Mouse (Mus musculus) kidney, embryonic 16.5 days (tissue): ENCODE measurements around the gene Lsm11. TPM values are rescaled to one million over a fixed set of nuclear protein-coding genes. Genes with fewer than 3 reads are reported as not detected.

Experiments
- ATAC-seq: fragments of 200-750 bp; cut with Nextera tagmentation; 2 replicates; pipeline ENCODE4 v1.8.0; 2017; ENCODE audit warnings: moderate TSS enrichment; ENCODE audit not compliant: low FRiP score, low TSS enrichment
- H3K27ac ChIP-seq: fragments of 300-500 bp; sonication (generic); 2 replicates; pipeline ENCODE4 v1.5.1; 2014; ENCODE audit warnings: low read length
- H3K27me3 ChIP-seq: fragments of 300-500 bp; sonication (generic); 2 replicates; pipeline ENCODE4 v1.6.1; 2014; ENCODE audit warnings: low read length, control low read depth, mixed read lengths; ENCODE audit not compliant: insufficient read depth
- H3K36me3 ChIP-seq: fragments of 300-500 bp; sonication (generic); 2 replicates; pipeline ENCODE4 v1.6.1; 2014; ENCODE audit warnings: low read length, control low read depth, mixed read lengths; ENCODE audit not compliant: insufficient read depth
- H3K4me1 ChIP-seq: fragments of 300-500 bp; sonication (generic); 2 replicates; pipeline ENCODE4 v1.6.1; 2014; ENCODE audit warnings: low read length, control low read depth, mixed read lengths; ENCODE audit not compliant: insufficient read depth
- H3K4me2 ChIP-seq: fragments of 300-500 bp; sonication (generic); replicated peaks from 2 replicates; pipeline ENCODE4 v1.6.1; 2014; ENCODE audit warnings: low read depth, low read length
- H3K4me3 ChIP-seq: fragments of 300-500 bp; sonication (generic); 2 replicates; pipeline ENCODE4 v1.5.1; 2014; ENCODE audit warnings: mild to moderate bottlenecking, low read length
- H3K9ac ChIP-seq: fragments of 300-500 bp; sonication (generic); replicated peaks from 2 replicates; pipeline ENCODE4 v1.6.1; 2014; ENCODE audit warnings: low read length
- H3K9me3 ChIP-seq: fragments of 300-500 bp; sonication (generic); 2 replicates; pipeline ENCODE4 v1.6.1; 2016; ENCODE audit warnings: low read length, control low read depth
- WGBS: fragments of 180-500 bp; shearing (Covaris S2); extraction: QIAGEN DNeasy Blood & Tissue Kit; methylation state at CpG from one replicate; pipeline ENCODE4 v1.1.7; 2014; 5-methylcytosine and 5-hydroxymethylcytosine counted together
- polyA plus RNA-seq: library from polyadenylated mRNA; unstranded; fragments of >200 nt; fragmentation: Nextera tagmentation; extraction: Ambion mirVana; gene quantifications from 2 replicates; pipeline ENCODE4 v1.2.1, GENCODE M21; 2015

The Lsm11 gene
- polyA plus RNA-seq, 1 experiment from 2014 or later = 3.9 TPM

- Histone ChIP-seq H3K4me2 (no peak overlapping the region), H3K9ac (no peak overlapping the region), H3K4me1 (no peaks in the 10 kb centered on the region), H3K27ac (no peak overlapping the region), H3K9me3 (no peaks in the 10 kb centered on the region), H3K27me3 (no peaks in the 10 kb centered on the region), H3K36me3 (peaks cover 10% of the 10 kb centered on the region; the same call in 1 of the 2 replicates), H3K4me3 (no peak overlapping the region)
- no peak for ATAC-seq
- 77% methylated on average over 10 of the region's 10 CpGs for WGBS
Observed at GRCm38 (mm10) chr11:45916196-45916595, 28.5 kb downstream of the Lsm11 start.

DNA sequence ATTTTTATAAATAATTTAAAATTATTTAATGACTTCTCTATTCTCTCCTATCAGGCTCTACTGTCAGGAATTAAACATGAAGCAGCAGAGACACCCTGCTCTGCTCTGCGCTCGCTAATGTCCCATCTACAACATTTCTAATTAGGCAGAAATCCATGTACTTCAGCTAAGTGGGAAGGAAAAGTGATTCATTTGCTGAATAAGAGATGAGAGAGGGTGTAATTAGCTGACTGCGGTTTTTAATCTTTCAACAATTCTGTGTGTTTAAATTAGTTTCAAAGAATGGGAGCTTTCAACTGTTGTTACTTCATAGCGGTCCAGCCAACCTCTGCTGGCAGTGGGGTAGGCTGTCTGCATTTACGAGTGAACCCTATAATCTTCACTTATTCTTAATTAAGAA, 34.0 kb downstream of the Lsm11 start:
- Histone ChIP-seq H3K9ac (no peak overlapping the region), H3K27me3 (no peaks in the 10 kb centered on the region), H3K9me3 (no peaks in the 10 kb centered on the region), H3K36me3 (peaks cover 56% of the 10 kb centered on the region), H3K4me3 (no peak overlapping the region), H3K4me2 (no peak overlapping the region), H3K27ac (no peak overlapping the region), H3K4me1 (no peaks in the 10 kb centered on the region)
- ATAC-seq = no peak
- 98% methylated on average over 5 of the region's 5 CpGs for WGBS

DNA sequence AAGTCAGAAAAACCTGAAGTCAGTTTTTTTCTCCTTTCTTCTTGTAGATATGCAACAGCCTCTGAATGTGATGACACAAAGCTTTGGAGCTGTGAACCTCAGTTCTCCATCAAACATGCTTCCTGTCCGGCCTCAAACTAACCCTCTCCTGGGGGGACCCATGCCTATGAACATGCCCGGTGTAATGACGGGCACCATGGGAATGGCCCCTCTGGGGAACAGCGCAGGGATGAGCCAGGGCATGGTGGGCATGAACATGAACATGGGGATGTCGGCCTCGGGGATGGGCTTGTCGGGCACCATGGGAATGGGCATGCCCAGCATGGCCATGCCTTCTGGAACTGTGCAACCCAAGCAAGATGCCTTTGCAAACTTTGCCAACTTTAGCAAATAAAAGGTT, 35.8 kb downstream of the Lsm11 start:
- H3K4me3 ChIP-seq = no peak overlapping the region
- H3K27me3 ChIP-seq = no peaks in the 10 kb centered on the region
- no peak for ATAC-seq
- peaks cover 60% of the 10 kb centered on the region for H3K36me3 ChIP-seq
- WGBS = 98% methylated on average over 7 of the region's 7 CpGs
- H3K9ac ChIP-seq = no peak overlapping the region
- H3K27ac ChIP-seq = no peak overlapping the region
- H3K9me3 ChIP-seq = no peaks in the 10 kb centered on the region
- no peak overlapping the region for H3K4me2 ChIP-seq
- H3K4me1 ChIP-seq = no peaks in the 10 kb centered on the region

DNA sequence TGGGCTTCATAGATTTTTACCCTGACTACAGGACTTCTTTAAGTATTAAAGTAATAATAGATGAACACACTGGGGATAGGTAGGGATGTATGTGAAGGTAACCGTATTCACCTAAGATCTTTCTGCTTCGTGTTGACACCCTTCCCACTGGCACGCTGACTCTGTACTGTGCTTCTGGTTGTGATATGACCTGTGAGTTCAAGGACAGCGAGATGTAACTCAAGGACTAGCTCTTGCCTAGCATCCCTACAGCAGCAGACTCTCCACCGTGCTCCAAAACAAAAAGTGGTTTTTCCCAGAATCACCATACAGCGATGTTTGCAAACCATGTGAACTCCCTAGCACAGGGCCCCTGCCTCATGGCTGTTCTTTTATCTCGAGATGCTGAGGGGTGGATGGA, 36.7 kb downstream of the Lsm11 start:
- H3K4me3 ChIP-seq = no peak overlapping the region
- no peak overlapping the region for H3K27ac ChIP-seq
- no peak for ATAC-seq
- 94% methylated on average over 7 of the region's 7 CpGs for whole genome bisulfite sequencing
- H3K27me3 ChIP-seq = no peaks in the 10 kb centered on the region
- no peak overlapping the region for H3K4me2 ChIP-seq
- H3K9me3 ChIP-seq = no peaks in the 10 kb centered on the region
- no peak overlapping the region for H3K9ac ChIP-seq
- no peaks in the 10 kb centered on the region for H3K4me1 ChIP-seq
- H3K36me3 ChIP-seq = peaks cover 69% of the 10 kb centered on the region

DNA sequence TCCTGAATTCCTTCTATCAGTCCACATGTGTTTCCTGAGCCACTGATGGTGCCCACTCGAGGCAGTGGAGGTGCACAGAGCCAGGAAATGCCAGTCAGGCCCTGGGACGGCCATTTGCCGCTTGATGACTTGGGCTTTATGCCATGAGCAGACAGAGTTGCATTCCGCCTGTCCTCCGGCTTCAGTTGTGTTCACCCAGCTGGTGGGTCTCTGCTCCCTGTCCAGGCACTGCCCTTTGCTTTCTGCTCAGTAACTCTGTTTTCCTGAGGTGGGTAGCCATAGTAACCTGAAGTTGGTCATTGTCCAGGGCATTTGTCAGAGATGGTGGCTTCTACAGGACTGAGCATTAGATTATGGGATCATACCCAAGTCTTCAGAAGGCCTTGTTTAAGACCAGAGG, 37.4 kb downstream of the Lsm11 start:
- no peak overlapping the region for H3K27ac ChIP-seq
- peaks cover 72% of the 10 kb centered on the region for H3K36me3 ChIP-seq
- no peaks in the 10 kb centered on the region for H3K9me3 ChIP-seq
- no peak overlapping the region for H3K9ac ChIP-seq
- no peak for ATAC-seq
- no peak overlapping the region for H3K4me2 ChIP-seq
- WGBS = 73% methylated on average over 5 of the region's 5 CpGs
- no peaks in the 10 kb centered on the region for H3K27me3 ChIP-seq
- no peaks in the 10 kb centered on the region for H3K4me1 ChIP-seq
- no peak overlapping the region for H3K4me3 ChIP-seq

- Histone ChIP-seq H3K4me2 (no peak overlapping the region), H3K27me3 (no peaks in the 10 kb centered on the region), H3K4me3 (no peak overlapping the region), H3K36me3 (peaks cover 66% of the 10 kb centered on the region), H3K4me1 (no peaks in the 10 kb centered on the region), H3K9me3 (no peaks in the 10 kb centered on the region), H3K27ac (no peak overlapping the region), H3K9ac (no peak overlapping the region)
- 91% methylated on average over 8 of the region's 8 CpGs for WGBS
- ATAC-seq = no peak
Observed at GRCm38 (mm10) chr11:45906109-45906786, 38.5 kb downstream of the Lsm11 start.

GRCm38 (mm10) chr11:45900233-45901015, 44.3 kb downstream of the Lsm11 start:
- Histone ChIP-seq H3K4me2 (no peak overlapping the region), H3K36me3 (peaks cover 31% of the 10 kb centered on the region), H3K4me1 (peaks cover 2% of the 10 kb centered on the region; the same call in 1 of the 2 replicates), H3K27ac (peak overlapping the region; percentile 29; the same call in 1 of the 2 replicates), H3K9ac (no peak overlapping the region), H3K4me3 (no peak overlapping the region), H3K9me3 (no peaks in the 10 kb centered on the region), H3K27me3 (no peaks in the 10 kb centered on the region)
- WGBS = 62% methylated on average over 11 of the region's 11 CpGs
- no peak for ATAC-seq

- ATAC-seq = no peak
- H3K36me3 ChIP-seq = peaks cover 41% of the 10 kb centered on the region
- H3K9ac ChIP-seq = no peak overlapping the region
- H3K4me2 ChIP-seq = no peak overlapping the region
- H3K27me3 ChIP-seq = no peaks in the 10 kb centered on the region
- WGBS = 91% methylated on average over 2 of the region's 2 CpGs
- no peak overlapping the region for H3K27ac ChIP-seq
- peaks cover 2% of the 10 kb centered on the region; the same call in 1 of the 2 replicates for H3K4me1 ChIP-seq
- H3K9me3 ChIP-seq = no peaks in the 10 kb centered on the region
- no peak overlapping the region for H3K4me3 ChIP-seq
Observed at GRCm38 (mm10) chr11:45897392-45897791, 47.3 kb downstream of the Lsm11 start.

DNA sequence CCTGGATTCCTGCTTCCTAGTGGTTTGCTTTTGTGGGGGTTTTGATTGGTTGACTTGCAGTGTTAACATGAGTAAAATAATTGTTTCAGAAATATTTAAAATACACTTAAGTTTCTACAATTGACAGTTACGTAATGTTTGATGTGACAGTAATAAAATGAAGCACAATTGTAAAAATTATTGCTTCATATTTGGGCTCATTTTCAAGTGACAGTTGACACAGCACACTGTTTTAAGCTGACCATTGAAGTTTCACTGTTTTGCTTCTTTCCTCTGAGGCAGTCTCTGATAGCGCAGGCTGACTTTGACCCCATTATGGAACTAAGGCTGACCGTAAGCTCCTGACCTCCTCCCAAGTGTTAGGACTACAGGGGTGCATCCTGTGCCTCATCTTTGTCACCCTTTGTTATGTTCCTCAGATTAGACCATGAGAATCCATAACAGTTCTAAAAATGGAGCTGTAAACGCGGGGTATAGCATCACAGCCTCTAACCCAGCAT, 51.8 kb downstream of the Lsm11 start:
- WGBS = 95% methylated on average over 5 of the region's 5 CpGs
- H3K36me3 ChIP-seq = peaks cover 59% of the 10 kb centered on the region

DNA sequence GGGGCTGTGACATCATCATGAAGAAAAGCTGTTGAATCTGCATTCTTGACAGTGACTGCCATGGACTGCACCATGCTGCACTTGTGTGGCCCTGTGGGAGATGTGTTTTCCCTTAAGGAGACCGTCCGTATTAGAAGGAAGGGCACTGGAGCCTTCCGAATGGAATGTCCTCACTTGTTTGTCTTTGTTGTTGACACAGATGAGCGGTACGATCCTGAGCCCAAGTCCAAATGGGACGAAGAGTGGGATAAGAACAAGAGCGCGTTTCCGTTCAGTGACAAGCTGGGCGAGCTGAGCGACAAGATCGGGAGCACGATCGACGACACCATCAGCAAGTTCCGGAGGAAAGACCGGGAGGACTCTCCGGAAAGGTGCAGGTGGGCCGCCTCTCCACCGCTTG, 54.3 kb downstream of the Lsm11 start:
- Histone ChIP-seq H3K4me1 (no peaks in the 10 kb centered on the region), H3K9me3 (no peaks in the 10 kb centered on the region), H3K27me3 (no peaks in the 10 kb centered on the region), H3K9ac (no peak overlapping the region), H3K36me3 (peaks cover 69% of the 10 kb centered on the region), H3K27ac (no peak overlapping the region), H3K4me2 (no peak overlapping the region), H3K4me3 (no peak overlapping the region)
- ATAC-seq = no peak
- 91% methylated on average over 20 of the region's 20 CpGs for WGBS

More for the DNA sequence above, 51.8 kb downstream of the Lsm11 start:
- H3K4me1 ChIP-seq = no peaks in the 10 kb centered on the region
- no peak overlapping the region for H3K27ac ChIP-seq
- H3K4me3 ChIP-seq = no peak overlapping the region
- no peaks in the 10 kb centered on the region for H3K9me3 ChIP-seq
- H3K27me3 ChIP-seq = no peaks in the 10 kb centered on the region
- no peak for ATAC-seq
- no peak overlapping the region for H3K4me2 ChIP-seq
- H3K9ac ChIP-seq = no peak overlapping the region
